Mouse (Mus musculus): ENCODE results near the gene Selenop.

The Selenop gene

GRCm38 (mm10) chr15:3323041-3323440, 54.7 kb downstream of the Selenop start:
- POLR2A ChIA-PET, result no interaction called here
- CTCF ChIA-PET, result no interaction called here
